Mouse (Mus musculus): ENCODE results near the gene Creld2. TPM values are rescaled to one million over a fixed set of nuclear protein-coding genes. Genes with fewer than 3 reads are reported as not detected.

The Creld2 gene
- total RNA-seq, 2 experiments from 2014 or later: 9.8 to 9.9 TPM

DNA sequence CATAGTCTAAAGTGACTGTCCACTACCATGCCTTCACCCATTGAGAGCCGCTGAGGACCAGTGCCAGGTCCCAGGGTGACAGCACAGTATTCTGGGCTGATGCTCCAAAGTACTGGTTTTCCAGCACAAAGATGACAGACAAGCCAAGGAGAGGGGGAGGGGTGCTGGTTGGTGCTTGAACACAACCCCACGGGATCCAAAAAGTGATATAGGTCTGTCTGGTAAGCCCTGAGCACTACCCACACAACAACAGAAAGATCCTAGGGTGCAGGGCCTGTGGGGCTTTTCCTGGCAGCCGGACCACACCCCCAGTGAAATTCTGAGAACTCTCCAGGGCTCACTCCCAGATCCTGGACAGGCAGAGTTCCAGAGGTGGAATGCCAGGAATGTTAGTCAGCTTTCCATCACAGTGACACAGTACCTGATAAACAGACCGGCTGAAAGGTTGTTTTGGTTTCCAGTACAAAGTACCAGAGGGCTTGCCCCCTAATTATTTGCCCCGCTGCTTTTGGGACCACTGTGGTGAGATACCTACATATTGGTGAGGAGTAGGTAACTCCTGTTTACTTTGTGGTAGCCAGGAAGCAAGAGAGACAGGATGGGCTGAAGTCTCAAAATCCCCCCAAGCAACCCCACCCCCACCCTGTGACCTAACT, 48.0 kb downstream of the Creld2 start:
- DNase-seq: peak; percentile 71

DNA sequence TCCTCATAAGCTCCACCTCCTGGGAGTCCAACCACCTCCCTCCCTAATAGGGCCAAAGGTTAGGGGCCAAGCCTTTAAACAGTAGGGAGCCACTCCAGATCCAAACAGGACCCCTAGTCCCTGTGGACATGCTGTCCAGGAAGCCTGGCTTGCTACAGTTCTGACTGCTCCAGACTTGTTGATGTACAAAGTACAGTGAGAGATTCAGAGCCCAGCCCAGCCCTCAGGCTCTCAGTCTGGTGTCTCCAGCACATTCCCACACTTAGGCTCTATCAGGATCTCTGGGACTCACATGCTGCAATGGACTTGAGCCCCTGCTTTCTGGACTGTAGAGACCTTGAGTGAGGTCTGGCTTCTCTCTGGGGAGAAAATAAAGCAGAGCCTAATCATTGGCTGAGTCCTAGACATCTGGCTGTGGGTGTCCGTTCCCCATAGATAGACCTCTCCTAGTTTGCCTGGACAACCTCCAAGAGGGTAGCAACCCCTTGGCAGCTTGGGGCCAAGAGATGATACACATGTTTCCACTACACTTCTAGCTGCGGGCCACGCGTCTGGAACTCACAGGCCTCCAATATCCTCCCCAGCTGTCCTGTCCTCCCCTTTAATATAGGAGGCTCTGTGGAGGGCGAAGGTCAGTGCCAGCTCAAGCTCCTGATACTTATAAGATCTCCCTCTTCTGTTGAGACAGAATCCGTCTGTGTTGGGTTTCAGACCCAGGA, 48.7 kb downstream of the Creld2 start:
- peak; percentile 61 for DNase-seq

DNA sequence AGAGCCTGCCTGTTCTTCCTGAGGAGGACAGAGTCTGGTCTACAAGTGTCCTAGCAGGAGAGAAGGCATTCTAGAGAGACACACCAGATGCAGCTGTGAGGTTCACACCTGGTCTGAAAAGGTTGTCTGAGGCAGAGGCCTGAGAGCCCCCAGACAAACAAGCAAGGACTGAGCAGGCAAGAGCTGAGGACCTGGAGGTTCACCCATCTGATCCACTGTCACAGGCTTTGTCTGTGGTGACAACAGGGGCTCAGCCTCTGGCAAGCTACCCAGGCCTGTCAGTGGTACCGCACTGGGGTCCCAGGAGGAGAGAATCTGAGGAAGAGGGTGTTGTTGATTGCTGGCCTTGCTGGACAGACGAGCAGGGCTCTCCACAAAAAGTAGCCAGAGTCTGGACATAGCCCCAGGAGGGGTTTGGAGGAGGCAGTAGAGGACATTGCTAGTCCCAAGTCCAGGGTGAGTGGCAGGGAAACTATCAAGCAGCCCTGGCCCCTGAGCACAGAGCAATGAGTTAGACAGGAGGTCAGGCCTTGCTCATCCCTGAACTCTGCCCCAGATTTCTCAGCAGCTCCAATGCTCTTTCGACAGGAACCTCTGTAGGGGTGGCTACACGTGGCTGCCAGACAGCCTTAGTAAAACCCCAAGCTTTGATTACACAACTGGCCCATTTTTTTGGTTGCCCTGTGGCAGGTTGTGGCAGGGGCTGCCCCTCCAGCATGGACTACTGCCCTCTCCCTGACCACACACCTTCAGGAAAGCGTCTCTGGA, 51.2 kb downstream of the Creld2 start:
- peak; percentile 5 for DNase-seq

DNA sequence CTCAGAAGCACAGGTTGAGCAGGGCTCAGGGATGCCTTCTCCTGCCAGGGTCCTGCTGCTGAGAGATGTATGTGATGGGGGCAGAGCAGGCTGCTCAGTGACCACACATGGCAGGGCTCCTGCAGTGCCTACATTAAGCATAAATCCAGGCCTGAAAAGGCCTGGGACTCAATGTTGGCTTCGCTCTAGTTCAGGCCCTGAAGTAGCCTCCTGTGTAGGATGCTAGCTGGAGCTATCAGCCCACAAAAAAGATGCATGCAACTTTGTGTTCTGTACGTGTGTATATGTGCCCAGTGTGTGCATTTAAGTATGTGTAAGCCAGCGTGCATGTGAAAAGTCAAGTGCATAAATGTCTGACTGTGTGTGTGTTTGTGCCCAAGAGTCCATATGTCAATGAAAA, 54.6 kb downstream of the Creld2 start:
- no peak for DNase-seq

DNA sequence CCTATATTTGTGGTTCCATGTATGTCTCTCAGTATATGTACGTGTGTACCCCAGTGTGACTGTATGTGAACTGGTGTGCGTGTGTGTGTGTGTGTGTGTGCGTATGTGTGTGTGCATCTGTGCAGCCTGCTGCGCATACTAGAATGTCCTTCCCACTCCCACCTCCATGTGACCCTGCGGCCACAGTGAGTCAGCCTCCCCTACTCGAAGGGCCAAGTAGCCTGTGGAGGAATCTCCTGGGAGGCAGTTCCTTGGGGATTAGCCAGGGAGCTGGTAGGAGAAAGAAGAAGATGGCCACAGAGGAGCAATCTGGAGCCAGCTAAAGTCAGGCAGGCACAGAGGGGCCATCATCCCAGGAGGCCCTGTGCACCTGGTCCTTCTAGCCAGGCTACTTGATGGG, 55.0 kb downstream of the Creld2 start:
- no peak for DNase-seq

DNA sequence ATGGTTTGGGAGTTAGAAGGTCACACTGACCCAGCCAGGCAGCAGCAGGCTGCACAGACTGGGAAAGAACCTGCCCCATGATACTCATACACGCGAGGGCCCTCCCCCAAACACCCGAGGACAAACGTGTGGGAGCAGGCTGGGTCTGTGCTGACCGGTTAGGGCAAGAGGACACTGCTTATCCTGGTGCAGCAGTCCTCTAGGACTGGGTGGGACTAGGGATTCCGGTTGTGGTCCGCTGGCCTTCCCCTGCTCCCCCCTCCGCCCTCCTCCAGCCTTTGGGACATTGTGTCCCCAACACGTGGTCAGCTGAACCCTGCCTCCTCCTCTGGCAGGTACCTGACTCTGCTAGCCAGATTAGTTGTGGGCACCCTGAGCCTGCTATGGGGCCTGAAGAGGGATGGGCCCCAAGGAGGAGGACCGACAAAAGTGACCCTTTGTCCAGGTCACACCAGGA, 56.2 kb downstream of the Creld2 start:
- DNase-seq: peak; percentile 59

Other genes with a start within 250 kb of the Creld2 start
- not detected for gene Zdhhc25, start 219.3 kb upstream of the Creld2 start, total RNA-seq (2021)
- gene Brd1, start 85.4 kb upstream of the Creld2 start, total RNA-seq (2021): 10 to 100 TPM; 20.9 to 21.6 TPM
- 10 to 100 TPM in 1 of 2 experiments, 1 to 10 TPM in 1; 9.0 to 11.3 TPM for gene Zbed4, start 68.0 kb upstream of the Creld2 start, total RNA-seq (2021)
- 1 to 10 TPM; 3.5 to 5.2 TPM for gene Alg12, start 328 bp upstream of the Creld2 start, total RNA-seq (2021)
- 10 to 100 TPM; 20.6 to 22.2 TPM for gene Pim3, start 42.5 kb downstream of the Creld2 start, total RNA-seq (2021)
- not detected for gene Ttll8, start 134.8 kb downstream of the Creld2 start, total RNA-seq (2021)
- gene Mlc1, start 159.4 kb downstream of the Creld2 start, total RNA-seq (2021): under 1 TPM in 1 of 2 experiments, not detected in 1; 0.10 TPM
- not detected for gene Mov10l1, start 163.3 kb downstream of the Creld2 start, total RNA-seq (2021)
- not detected for gene Panx2, start 240.1 kb downstream of the Creld2 start, total RNA-seq (2021)